In genomic region chrX:94857954-94858353, GRCm38 (mm10) we compare ENCODE assay signal across 13 mouse cellular contexts.
"Had no signal": no experiment of that assay in that cellular context is flagged by ENCODE, and none has a peak within 500 bp of the region (broad histone marks: within the 10 kb centered on the region; RNA-seq: fewer than 3 reads in every experiment).

No protein-coding gene starts in this region.

- ATAC-seq: midbrain, embryonic 13.5 days; midbrain, embryonic 15.5 days had no signal

- DNase-seq: lung, embryonic 14.5 days; lung, postnatal 10 days; lung, postnatal 4 days; right cerebral cortex, postnatal 14 days; thymus, adult 2 months; thymus, postnatal 25 days; thymus, postnatal 4 days had no signal

- H3K27ac ChIP-seq: midbrain, embryonic 13.5 days; midbrain, embryonic 15.5 days; neural tube, embryonic 12.5 days; stomach, embryonic 15.5 days; stomach, postnatal 0 days had no signal

- H3K4me1 ChIP-seq: midbrain, embryonic 13.5 days; midbrain, embryonic 15.5 days; neural tube, embryonic 12.5 days; stomach, embryonic 15.5 days had no signal

- H3K27me3 ChIP-seq: midbrain, embryonic 13.5 days; midbrain, embryonic 15.5 days; neural tube, embryonic 12.5 days; stomach, embryonic 15.5 days had no signal

- H3K4me2 ChIP-seq: lung, embryonic 14.5 days; midbrain, embryonic 11.5 days; midbrain, embryonic 13.5 days; midbrain, embryonic 15.5 days; neural tube, embryonic 12.5 days; stomach, embryonic 15.5 days had no signal

- H3K4me3 ChIP-seq: midbrain, embryonic 13.5 days; midbrain, embryonic 15.5 days; neural tube, embryonic 12.5 days; stomach, embryonic 15.5 days had no signal

- H3K9me3 ChIP-seq: midbrain, embryonic 13.5 days; midbrain, embryonic 15.5 days; neural tube, embryonic 12.5 days; stomach, embryonic 15.5 days had no signal

- H3K36me3 ChIP-seq: midbrain, embryonic 13.5 days; midbrain, embryonic 15.5 days; neural tube, embryonic 12.5 days; stomach, embryonic 15.5 days had no signal

- H3K9ac ChIP-seq: lung, embryonic 14.5 days; midbrain, embryonic 13.5 days; midbrain, embryonic 15.5 days; neural tube, embryonic 12.5 days; stomach, embryonic 15.5 days had no signal
